Mouse (Mus musculus): ENCODE measurements around the gene Cd27. TPM values are rescaled to one million over a fixed set of nuclear protein-coding genes. Genes with fewer than 3 reads are reported as not detected.

The Cd27 gene
- polyA plus RNA-seq, 1 experiment from 2014 or later, result 2.4 TPM

DNA sequence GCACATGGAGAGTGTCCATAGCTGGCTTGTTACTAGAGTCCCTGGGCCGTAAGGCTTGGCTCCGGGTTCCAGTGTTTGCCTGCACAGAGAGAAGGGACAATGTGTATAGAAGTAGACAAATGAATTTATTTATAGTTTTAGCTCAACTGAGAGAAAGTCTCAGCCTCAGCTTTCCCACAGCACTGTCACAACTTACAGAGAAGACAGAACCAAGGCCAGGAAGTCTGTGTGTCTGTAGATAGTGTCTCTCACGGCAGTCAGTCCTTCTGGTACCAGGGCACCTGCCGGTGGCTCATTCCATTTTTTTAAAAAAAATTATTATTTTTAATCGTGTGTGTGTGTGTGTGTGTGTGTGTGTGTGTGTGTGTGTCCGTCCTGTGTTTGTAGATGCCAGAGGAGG, 4.3 kb downstream of the Cd27 start:
- H3K4me2 ChIP-seq (replicated peaks; ENCODE audit: low read depth, low read length), result no peak overlapping the region
- no peak overlapping the region; the same call in 1 of the 2 replicates for H3K9ac ChIP-seq (replicated peaks; ENCODE audit: low read depth)
- H3K27me3 ChIP-seq (replicated peaks; ENCODE audit: insufficient read depth, low read length), result no peaks in the 10 kb centered on the region
- no peaks in the 10 kb centered on the region for H3K9me3 ChIP-seq (ENCODE audit: low read length)
- peaks cover 10% of the 10 kb centered on the region; the same call in 1 of the 2 replicates for H3K4me1 ChIP-seq (ENCODE audit: insufficient read depth, low read depth, low read length)
- DNase-seq (ENCODE audit: low spot score), result no peak
- H3K36me3 ChIP-seq (ENCODE audit: insufficient read depth, low read length), result no peaks in the 10 kb centered on the region
- ATAC-seq, result no peak
- TF ChIP-seq CTCF (IDR thresholded peaks at IDR 0.05) (no peak), EP300 (IDR thresholded peaks at IDR 0.05) (no peak)
- no peak overlapping the region for H3K4me3 ChIP-seq (ENCODE audit: low read depth, low read length)
- peak overlapping the region; percentile 96; the same call in 1 of the 2 replicates for H3K27ac ChIP-seq (ENCODE audit: low read length)
- WGBS, result 58% methylated on average over 6 of the region's 6 CpGs

GRCm38 (mm10) chr6:125232045-125232437, 4.8 kb downstream of the Cd27 start:
- peaks cover 10% of the 10 kb centered on the region; the same call in 1 of the 2 replicates for H3K4me1 ChIP-seq (ENCODE audit: insufficient read depth, low read depth, low read length)
- 31% methylated on average over 4 of the region's 4 CpGs for WGBS
- H3K27me3 ChIP-seq (replicated peaks; ENCODE audit: insufficient read depth, low read length), result no peaks in the 10 kb centered on the region
- peak overlapping the region; percentile 79 for H3K4me3 ChIP-seq (ENCODE audit: low read depth, low read length)
- TF ChIP-seq CTCF (IDR thresholded peaks at IDR 0.05), result no peak
- no peak for TF ChIP-seq EP300 (IDR thresholded peaks at IDR 0.05)
- H3K27ac ChIP-seq (ENCODE audit: low read length), result peak overlapping the region; percentile 96
- peak; percentile 35; the same call in 1 of the 2 replicates for ATAC-seq
- no peaks in the 10 kb centered on the region for H3K9me3 ChIP-seq (ENCODE audit: low read length)
- peak overlapping the region; percentile 93 for H3K4me2 ChIP-seq (replicated peaks; ENCODE audit: low read depth, low read length)
- peak overlapping the region; percentile 88 for H3K9ac ChIP-seq (replicated peaks; ENCODE audit: low read depth)
- peak; percentile 26 for DNase-seq (ENCODE audit: low spot score)
- H3K36me3 ChIP-seq (ENCODE audit: insufficient read depth, low read length), result no peaks in the 10 kb centered on the region

DNA sequence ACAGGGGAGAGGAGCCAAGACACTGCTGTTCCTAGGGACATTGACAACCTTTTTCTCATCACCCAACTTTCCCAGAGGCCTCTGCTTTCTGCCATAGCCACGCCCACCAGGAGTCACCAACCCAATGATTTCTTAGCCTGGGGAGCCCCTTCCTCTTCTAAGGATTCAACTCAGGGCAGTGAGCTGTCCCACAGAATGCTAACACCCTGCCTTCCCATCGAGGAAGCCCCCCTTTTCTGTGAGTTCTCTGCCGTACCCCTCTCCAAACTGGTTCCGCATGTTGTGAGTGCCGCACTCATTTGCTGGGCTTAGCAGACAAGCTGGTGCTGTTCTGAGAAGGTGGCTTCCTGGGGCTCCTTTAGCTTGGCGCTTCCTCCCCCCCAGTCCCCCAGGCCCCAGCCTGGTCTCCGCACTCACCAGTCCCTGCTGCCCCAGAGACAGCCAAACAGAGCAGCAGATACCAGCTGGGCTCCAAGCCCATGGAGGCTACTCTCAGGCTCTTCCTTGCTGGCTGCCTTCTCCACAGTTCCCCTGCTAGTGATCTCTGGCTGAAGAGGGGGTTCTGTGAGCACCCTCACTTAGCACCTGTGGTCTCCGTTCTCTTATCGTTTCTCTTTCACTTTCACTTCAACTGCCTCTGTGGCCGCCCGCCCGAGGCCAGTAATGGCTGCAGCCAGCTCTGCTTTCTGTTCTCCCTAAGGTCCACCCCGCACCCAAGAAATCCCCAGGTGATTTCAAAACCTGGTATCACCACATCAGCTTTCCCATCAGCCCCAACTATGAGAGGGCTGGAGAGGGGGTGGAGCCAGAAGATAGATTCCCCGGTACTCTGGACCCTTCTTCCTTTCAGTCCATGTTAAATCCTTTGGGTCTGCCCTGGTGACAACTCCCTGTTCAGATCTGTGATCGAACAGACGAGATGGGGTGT, 5.4 kb downstream of the Cd27 start, which contains the start of gene Tapbpl:
Gene Tapbpl, minus strand, starts transcription at position 744 of the 928 bp plus-strand sequence.
- ATAC-seq (peak; percentile 77), DNase-seq (ENCODE audit: low spot score) (peak; percentile 84)
- Histone ChIP-seq H3K4me2 (replicated peaks; ENCODE audit: low read depth, low read length) (peak within 1 kb of the TSS; percentile 93), H3K27me3 (replicated peaks; ENCODE audit: insufficient read depth, low read length) (no peaks in the 10 kb centered on the region), H3K27ac (ENCODE audit: low read length) (peak within 1 kb of the TSS; percentile 96), H3K9ac (replicated peaks; ENCODE audit: low read depth) (peak within 1 kb of the TSS; percentile 88), H3K4me1 (ENCODE audit: insufficient read depth, low read depth, low read length) (peaks cover 10% of the 10 kb centered on the region; the same call in 1 of the 2 replicates), H3K36me3 (ENCODE audit: insufficient read depth, low read length) (no peaks in the 10 kb centered on the region), H3K9me3 (ENCODE audit: low read length) (no peaks in the 10 kb centered on the region), H3K4me3 (ENCODE audit: low read depth, low read length) (peak within 1 kb of the TSS; percentile 79)
- 2% methylated on average over 16 of the region's 16 CpGs for WGBS
- TF ChIP-seq CTCF (IDR thresholded peaks at IDR 0.05) (no peak), EP300 (IDR thresholded peaks at IDR 0.05) (no peak)

- WGBS, result 58% methylated on average over 9 of the region's 9 CpGs
- Histone ChIP-seq H3K4me1 (ENCODE audit: insufficient read depth, low read depth, low read length) (peaks cover 10% of the 10 kb centered on the region; the same call in 1 of the 2 replicates), H3K36me3 (ENCODE audit: insufficient read depth, low read length) (peaks cover 2% of the 10 kb centered on the region; the same call in 1 of the 2 replicates), H3K27me3 (replicated peaks; ENCODE audit: insufficient read depth, low read length) (no peaks in the 10 kb centered on the region), H3K4me2 (replicated peaks; ENCODE audit: low read depth, low read length) (no peak overlapping the region), H3K27ac (ENCODE audit: low read length) (no peak overlapping the region), H3K4me3 (ENCODE audit: low read depth, low read length) (no peak overlapping the region), H3K9me3 (ENCODE audit: low read length) (no peaks in the 10 kb centered on the region), H3K9ac (replicated peaks; ENCODE audit: low read depth) (no peak overlapping the region)
- TF ChIP-seq EP300 (IDR thresholded peaks at IDR 0.05), result no peak
- TF ChIP-seq CTCF (IDR thresholded peaks at IDR 0.05), result no peak
- DNase-seq (ENCODE audit: low spot score) (no peak), ATAC-seq (no peak)
Observed at GRCm38 (mm10) chr6:125230571-125230970, 6.2 kb downstream of the Cd27 start.

DNA sequence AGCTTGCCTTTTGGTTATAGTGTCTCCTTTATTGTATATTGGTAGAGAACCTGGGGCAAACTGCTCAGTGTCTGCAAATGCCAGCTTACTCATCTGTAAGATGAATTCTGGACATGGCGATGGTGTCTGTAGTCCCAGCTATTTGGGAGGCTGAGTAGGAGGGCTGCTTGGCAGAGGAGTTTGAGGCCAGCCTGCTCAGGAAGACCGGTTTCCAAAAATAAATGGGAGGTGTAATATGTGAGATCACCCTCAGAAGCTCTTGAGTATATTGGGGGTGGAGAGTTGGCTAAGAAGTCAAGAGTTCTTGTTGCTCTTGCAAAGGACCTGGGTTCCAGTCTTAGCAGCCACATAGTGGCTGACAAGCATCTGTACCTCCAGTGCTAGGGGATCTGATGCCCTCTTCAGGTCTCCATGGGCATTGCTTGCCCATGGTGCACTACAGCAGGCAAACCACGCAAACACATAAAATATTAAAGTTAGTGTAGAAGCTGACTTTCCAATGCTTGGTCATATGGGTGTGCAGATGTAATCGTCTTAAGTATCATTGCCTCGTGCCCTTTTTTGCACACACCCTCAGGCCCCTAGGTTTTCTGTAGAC, 11.2 kb downstream of the Cd27 start:
- ATAC-seq, result no peak
- Histone ChIP-seq H3K27me3 (replicated peaks; ENCODE audit: insufficient read depth, low read length) (no peaks in the 10 kb centered on the region), H3K36me3 (ENCODE audit: insufficient read depth, low read length) (peaks cover 11% of the 10 kb centered on the region; the same call in 1 of the 2 replicates), H3K4me3 (ENCODE audit: low read depth, low read length) (no peak overlapping the region), H3K4me2 (replicated peaks; ENCODE audit: low read depth, low read length) (no peak overlapping the region), H3K4me1 (ENCODE audit: insufficient read depth, low read depth, low read length) (no peaks in the 10 kb centered on the region), H3K27ac (ENCODE audit: low read length) (no peak overlapping the region), H3K9ac (replicated peaks; ENCODE audit: low read depth) (no peak overlapping the region), H3K9me3 (ENCODE audit: low read length) (no peaks in the 10 kb centered on the region)
- DNase-seq (ENCODE audit: low spot score), result no peak
- TF ChIP-seq CTCF (IDR thresholded peaks at IDR 0.05) (peak; percentile 60), EP300 (IDR thresholded peaks at IDR 0.05) (no peak)
- WGBS, result 81% methylated on average over 5 of the region's 5 CpGs

DNA sequence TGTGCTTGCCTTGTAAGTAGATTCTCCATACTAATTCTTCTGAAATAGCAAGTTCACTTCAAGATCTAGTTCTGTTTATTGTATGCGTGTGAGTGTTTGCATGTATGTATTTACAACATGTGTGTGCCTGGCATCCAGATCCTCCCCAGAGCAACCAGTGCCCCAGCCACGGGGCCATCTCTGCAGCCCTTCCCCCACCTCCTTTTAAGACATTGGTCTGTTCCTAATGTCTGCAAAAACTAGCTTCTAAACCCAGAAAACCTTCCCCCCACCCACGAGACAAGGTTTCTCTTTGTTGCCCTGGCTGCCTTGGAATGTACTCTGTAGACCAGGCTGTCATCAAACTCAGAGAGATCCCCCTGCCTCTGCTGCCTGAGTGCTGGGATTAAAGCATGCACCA, 14.2 kb downstream of the Cd27 start:
- Histone ChIP-seq H3K4me1 (ENCODE audit: insufficient read depth, low read depth, low read length) (no peaks in the 10 kb centered on the region), H3K36me3 (ENCODE audit: insufficient read depth, low read length) (peaks cover 11% of the 10 kb centered on the region; the same call in 1 of the 2 replicates), H3K27me3 (replicated peaks; ENCODE audit: insufficient read depth, low read length) (no peaks in the 10 kb centered on the region), H3K4me3 (ENCODE audit: low read depth, low read length) (no peak overlapping the region), H3K27ac (ENCODE audit: low read length) (no peak overlapping the region), H3K9me3 (ENCODE audit: low read length) (no peaks in the 10 kb centered on the region), H3K4me2 (replicated peaks; ENCODE audit: low read depth, low read length) (no peak overlapping the region), H3K9ac (replicated peaks; ENCODE audit: low read depth) (no peak overlapping the region)
- no peak for ATAC-seq
- DNase-seq (ENCODE audit: low spot score), result no peak
- no peak for TF ChIP-seq EP300 (IDR thresholded peaks at IDR 0.05)
- no peak for TF ChIP-seq CTCF (IDR thresholded peaks at IDR 0.05)
- 61% methylated on average over 3 of the region's 3 CpGs for WGBS
